Mouse (Mus musculus) gastrocnemius, postnatal 25 days (tissue): ENCODE measurements around the gene Prdm1. TPM values are rescaled to one million over a fixed set of nuclear protein-coding genes. Genes with fewer than 3 reads are reported as not detected.

Experiments
- DNase-seq: peaks from one replicate; pipeline ENCODE4 v3.0.0; 2022
- long read RNA-seq, 2 experiments: library from polyadenylated mRNA; stranded (forward); transcript quantifications; one replicate each; pipeline ENCODE4 v2.0.0; 2021
- total RNA-seq, 2 experiments: library from RNA; stranded (reverse); gene quantifications; 1 replicate in 1 of 2; 2 replicates in 1 of 2; pipeline ENCODE4 v1.2.3; 2021

Prdm1 gene
- under 1 TPM; 0.32 to 0.64 TPM for total RNA-seq
- long read RNA-seq, experiment 1: 0 reads
- long read RNA-seq, experiment 2: 0 reads

DNA sequence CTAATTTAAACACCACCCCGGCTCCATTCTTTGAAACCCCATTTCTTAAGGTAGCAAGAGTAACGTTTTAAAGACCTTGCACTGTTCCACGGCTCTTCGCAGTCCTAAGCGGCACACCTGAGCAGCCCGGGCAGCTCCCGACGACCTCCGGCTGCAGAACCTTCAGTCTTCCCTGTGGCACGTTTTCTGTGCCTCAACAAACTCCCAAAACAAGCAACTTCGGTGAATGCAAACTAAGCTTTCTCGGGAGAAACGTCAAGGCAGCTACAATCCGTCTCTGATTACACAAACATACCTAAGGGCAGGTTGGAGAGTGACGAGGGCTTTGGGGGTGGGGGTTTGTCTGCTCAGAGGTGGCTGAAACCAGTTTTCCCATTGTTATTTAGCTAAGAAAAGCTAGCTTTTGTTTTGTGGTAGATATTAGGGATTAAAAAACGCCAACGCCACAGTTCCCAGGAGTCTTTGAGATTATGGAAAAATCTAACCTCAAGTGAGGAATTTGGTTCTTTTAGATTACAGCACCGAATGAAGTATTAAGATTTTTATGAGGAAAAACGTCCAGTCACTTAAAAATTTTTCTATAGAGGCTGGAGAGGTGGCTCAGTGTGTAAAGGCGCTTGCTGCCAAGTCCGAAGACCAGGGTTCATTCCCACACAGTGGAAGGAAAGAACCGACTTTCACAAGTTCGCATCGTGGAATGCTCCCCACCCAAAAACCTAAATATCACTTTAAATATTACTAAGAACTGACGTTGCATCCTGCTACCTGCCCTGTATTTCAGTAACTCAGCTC, at the start of gene Prdm1:
Gene Prdm1 (minus strand): TSS at position 211 of the 792 bp plus-strand sequence.
- DNase-seq: no peak

DNA sequence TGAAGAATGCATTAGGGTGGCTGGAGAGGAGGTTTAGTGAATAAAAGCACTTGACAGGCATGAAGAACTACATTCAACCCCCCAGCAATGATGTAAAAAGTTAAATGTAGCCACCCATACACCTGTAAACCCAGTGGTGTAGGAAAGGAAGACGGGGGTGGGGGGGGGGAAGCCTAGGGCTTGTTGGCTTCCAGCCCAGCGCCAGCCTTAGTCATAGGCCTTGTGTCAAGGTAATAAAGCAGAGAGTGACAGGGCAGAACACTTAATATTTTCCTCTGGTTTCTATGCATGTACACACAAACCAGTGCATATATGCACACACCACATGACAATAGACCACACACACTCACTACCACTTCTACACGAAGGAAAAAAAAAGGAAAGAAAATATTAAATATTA, 37.7 kb upstream of the Prdm1 start:
- DNase-seq: no peak

DNA sequence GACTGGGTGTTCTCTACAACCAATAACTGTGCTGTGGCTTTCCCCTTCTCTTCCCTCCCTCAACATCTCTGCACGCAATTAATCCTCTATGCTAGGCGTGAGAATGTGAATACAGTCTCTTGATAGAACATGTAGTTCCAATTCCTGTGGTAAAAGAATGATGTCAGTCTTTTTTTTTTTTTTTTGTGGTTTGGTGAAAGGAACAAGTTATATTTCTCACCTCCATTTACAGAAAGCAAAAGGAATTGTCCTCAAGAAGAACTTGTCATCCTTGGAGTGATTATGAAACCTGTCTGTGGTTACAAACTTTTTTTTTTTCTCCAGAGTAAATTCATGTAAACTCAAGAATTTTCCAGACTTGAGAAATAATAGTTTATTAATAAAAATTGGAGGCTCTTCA, 36.8 kb upstream of the Prdm1 start:
- no peak for DNase-seq

DNA sequence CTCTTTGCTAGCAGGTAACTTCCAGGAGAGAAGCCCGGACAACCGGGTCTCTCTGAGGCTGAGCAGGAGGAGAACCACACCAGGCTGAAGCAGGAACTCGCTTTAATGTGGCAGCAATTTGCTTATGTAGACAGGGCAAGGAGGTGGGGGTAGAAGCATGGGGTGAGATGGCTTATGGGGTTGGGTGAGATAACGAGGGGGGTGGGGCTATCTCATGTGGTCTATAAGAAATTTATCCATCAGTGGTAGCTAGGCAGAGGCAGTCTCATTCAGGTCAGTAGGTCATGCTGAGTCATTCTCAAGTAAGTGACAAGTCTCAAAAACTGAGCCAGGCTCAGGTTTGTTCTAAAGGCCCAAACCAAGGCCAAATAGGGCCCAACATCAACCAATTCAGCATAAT, 28.5 kb upstream of the Prdm1 start:
- no peak for DNase-seq

DNA sequence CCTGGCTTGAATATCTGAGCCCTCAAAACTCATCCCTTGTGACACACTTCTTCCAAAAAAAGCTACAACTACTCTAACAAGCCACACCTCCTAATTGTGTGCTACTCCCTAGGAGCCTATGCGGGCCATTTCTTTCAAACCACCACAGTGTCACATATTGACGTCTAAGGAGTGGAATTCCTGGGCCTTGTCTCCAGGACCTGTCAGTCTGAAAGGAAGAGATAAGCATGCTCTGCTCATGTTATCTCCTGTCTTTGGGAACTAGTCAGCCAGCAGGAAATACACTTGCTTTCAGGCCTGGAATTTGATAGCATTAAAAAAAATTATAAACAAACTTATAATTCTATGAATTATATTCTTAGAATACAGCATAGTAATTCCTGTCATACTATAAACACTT, 27.0 kb upstream of the Prdm1 start:
- DNase-seq: no peak

DNA sequence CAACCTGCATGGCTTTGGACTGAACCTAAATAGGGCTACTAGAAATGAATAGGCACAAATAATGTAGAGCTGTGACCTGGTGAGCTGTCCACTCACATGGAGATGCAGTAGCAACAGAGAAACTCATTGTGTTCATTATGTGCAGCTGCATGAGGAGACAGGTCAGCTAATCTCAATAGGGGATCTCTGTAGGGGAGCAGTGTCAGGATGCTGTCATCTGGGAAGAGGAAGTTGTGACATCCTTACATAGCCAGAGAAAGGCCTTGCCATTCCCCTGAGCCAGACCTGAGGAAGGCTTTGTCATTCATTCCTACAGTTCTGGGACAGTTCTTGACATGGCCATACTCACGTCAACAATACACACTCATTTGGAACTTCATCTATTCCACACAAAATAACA, 25.3 kb upstream of the Prdm1 start:
- DNase-seq: no peak

DNA sequence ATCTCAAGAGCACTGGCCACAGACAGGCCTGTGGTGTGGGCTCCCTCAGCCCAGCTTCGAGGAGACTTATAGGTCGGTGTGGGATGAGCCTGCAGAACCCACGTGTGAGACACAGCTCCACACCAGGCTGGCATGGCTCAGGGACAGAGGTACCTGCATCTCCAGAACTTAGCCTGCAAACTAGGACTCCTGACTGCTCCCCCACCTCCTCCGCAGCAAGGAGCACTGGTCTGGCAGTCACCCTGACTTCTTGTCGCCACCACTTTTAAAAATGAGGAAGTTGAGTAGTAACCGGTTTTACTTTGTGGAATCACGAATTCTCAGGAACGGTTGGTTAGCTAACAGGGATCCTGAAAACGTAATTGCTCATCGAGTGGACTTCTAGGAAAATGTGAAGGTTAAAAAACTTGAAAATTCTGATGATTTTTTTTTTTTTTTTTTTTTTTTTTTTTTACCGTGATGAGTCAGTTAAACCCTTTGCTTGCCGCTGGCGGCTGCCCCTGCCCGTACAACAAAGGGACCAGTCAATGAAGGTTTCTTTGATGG, 10.8 kb upstream of the Prdm1 start:
- no peak for DNase-seq

DNA sequence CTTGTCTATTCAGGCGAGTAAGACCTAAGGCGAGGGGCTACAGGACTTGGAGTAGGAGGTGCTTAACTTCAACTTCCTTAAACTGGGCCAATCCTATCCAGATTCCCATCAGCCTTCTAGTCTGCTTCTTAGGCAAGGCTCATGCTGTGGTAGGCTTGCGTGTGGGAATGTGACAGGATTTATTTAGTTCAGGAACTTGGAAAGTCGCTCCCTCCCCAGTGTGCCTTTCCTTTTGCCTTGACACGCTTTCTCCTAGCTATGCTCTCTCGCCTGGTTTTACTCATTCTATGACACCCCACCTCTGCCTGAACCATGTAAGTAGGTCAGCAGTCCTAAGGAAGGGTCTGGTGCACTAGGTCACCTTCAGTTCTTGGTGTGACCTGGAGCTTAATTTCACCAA, 9.8 kb upstream of the Prdm1 start:
- no peak for DNase-seq

DNA sequence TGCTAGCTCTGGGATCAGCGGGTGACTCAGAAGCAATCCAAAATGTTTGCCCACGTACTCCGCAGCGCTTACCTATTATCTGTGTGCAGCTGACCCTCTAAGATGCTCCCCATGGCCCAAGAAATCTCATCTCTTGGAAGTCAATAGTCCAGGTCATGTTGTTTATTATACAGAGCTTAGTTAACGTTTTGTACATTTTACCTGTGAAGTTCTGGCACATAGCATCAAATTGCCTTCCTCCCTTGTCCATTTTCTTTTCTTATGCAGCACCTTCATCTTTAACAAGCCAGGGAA, 1.7 kb upstream of the Prdm1 start:
- no peak for DNase-seq

DNA sequence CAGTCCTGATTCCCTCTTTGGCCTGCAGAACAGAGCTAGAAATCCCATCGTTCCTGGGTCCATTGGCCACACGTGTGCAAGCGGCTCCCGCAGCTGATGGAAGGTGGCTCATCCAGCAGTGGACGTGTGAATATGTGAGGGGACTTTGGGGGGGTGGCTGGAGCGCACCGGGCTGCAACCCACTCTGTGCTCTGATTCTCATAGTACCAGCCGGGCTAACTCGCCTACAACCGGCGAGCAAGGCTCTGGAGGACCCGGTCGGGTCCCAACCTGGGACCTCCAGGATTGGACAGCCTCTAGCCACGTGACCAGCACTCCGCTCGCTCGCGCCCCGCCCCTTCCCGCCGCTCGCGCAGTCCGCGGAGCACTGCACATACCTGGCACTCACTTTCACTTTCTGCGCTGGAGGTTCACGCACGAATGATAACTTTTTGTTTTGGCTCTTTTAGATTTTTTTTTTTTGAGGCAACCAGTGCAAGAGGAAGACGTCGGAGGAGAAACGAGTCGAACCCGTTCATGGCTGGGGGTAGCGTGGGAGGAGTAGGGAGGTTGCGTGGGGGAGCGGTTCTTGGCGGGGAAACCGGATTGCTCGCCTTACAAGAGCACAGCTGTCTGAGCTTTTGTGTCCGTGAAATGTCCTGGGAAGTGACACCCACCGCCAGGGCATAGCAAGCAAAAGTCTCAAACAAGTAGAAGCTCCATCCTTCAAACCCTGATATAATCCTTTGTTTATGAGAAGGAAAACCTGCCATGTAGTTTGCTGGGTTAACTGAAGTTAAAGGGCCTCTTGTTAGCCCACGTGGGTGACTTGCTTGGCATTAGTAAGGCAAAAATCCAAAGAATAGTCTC, 1.1 kb upstream of the Prdm1 start:
- DNase-seq: peak; percentile 82

DNA sequence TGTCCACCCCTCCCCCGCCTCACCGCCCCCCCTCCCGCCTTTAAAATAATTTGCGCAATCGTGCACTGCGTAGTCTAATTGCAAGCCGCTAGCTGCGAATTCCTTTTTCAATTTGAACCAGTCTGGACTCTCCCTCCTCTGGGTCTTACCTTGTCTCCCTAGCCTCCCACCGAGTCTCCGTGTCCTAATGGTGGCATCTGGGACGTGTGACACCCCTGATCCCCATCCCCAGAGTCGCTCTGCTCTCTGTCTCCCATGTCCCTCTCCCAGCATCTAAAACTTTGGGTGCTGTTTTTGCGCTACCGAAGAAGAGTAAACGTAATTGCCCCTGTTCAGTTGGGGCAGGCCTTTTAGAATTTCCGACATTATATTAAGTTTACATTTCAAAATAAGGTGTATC, 650 bp downstream of the Prdm1 start:
- no peak for DNase-seq

DNA sequence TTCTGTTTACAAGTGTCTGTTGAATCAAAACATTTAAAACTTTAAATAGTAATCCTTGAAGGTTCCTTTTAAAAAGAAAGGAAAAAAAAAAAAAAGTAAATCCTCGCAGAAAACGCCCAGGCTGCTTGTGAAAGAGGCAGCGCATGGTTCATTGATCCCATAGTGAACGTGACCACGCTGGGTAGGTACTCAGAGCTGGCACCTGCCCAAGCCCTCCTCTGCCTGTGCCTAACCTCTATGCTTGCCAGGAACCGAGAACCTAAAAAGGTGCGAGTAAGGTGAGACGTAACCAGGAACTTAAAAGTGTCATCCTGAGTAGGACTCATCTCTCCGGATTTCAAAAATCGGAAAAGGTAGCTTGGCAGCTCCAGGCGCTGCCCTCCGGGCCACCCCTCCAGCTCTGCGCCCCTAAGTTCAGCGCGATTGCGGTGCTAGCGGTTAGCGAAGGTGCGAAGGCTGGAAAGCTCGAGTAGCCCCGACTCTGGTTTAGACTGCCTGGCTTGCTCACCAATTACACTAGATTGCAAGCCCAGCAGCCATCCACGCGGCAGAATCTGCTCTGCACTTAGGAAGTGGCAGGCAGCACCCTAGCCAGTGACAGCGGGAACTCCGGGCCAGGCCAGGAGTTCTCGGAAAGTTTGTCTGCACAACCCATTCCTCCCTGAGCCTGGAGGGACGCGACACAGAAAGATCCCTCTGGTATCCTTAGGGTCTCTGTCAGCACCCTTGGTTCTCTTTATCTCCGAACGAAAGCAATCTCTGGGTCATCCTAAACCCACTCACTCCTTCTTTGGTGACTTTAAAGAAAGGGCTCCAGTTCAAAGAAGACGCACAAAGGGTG, 1.3 kb downstream of the Prdm1 start:
- no peak for DNase-seq

DNA sequence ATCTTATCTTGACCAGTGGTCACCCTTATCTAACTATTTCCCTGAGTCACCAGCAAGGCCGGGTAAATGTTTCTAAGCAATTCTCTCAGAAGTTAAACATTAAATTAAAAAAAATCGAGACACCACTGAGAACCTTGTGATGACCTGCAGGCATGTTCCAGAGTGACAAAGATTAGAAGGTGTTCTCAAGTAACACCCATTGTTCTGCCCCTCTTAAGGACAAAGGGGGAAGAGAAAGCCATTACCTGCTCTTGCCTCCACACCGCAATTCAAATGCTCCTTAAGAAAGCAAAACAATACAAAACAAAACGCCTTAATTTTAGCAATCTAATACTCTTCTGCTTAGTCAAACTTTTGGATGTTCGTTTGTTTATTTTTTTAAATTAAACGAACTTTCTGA, 8.1 kb downstream of the Prdm1 start:
- DNase-seq: no peak

DNA sequence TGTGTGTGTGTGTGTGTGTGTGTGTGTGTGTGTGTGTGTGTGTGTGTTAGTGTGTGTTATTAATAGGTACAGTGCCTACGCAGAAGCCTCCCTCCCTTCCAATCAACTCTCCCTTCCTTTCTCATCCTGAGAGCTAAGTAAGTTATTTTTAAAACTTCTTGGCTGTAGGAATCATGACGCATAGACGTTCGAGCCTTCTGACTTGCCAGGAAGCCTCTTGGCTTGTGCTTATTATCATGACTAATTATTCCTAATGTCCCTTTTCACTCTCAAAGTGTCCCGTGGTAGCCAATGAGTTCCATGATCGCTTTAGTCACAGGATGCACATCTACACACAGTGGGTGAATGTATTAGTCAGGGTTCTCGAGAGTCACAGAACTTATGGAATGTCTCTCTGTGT, 9.7 kb downstream of the Prdm1 start:
- no peak for DNase-seq

DNA sequence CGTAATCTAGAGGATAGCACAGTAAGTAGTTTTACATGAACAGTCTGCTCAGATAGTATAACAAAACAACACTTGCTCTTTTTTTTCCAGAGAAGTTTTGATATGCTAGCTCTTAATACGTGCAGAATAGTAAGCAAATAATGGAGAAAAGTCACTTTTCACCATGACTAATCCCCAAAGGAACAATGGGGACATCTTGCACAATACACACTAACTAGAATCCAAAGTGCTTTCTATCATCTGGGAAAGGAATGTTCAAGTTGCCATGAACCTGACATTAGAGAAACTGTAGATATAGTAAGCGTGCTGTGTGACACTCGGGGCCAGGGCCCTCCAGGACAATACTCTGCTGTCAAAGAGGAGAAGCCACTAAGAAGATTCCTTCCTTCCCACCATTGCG, 15.2 kb downstream of the Prdm1 start:
- no peak for DNase-seq

DNA sequence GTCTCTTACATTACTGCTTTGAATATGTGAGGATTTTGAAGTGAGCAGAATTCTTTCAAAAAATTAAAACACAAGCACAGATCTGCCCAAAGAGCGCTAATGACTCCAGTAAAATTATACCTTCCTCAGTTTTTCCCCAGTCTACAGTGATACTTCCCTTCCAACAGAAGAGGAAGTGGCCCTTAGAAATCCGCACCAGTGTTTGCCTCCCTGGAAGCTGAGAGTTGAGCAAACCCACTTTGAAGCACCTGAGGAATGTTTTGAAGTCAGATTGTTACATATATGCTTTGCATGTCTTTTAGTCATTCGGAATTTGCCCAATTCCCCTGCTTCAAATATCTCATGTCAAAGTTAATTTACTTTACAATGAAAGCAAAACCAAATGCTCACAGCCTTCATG, 17.3 kb downstream of the Prdm1 start:
- DNase-seq: no peak

DNA sequence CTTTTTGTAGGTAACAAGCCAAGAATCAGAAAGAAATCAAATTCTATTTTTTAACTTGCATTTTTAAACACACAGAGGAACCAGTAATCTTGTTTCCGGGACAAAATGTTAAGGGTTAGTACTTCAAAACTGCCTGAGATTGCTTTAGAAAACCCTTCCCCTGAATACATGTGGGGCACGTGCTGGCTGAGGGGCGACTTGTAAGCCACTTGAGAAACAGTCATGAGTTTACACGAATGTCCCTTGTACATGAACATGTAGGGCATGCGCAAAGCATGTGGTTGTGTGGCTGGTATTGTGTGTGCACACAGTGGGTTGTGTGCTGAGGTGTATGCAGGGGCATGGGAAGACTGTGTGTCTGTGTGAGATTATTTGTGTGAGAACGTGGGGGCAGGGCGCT, 19.7 kb downstream of the Prdm1 start:
- DNase-seq: no peak

DNA sequence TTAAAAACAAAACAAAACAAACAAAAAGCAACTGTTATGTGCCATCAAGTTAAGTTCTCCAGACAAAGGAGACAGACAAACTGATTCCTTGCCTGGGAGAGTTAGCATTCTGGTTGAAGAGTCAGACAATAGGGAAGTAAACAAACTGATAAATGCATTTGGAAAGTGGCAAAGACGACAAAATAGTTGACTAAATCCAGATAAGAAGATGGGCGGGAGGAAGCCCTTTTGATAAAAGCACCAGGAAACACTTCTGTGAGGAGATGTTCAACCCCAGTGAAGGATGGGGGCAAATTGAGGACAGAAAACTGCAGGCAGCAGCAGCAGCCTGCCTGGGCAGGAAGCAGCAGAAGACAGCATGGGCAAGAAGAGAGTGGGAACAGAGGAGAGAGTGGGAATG, 20.3 kb downstream of the Prdm1 start:
- DNase-seq: no peak

DNA sequence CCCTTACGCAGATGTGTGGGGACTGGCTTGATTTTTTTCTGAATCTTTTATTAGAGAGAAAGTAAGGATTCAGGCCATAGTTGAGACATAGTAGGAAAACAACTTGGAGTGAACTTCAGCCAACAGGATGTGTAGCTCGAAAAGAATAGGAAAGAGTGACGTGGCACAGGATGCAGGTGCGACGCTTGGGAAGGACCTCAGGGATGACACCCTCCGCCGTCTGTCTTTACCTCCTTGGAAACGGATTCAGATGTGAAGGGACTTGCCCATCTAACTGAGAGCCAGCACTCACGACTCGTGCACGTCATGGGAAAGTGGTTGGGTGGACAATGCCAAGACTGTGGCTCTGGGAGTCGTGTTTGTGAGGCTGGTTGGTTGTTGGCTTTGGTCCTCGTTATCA, 25.4 kb downstream of the Prdm1 start:
- no peak for DNase-seq

DNA sequence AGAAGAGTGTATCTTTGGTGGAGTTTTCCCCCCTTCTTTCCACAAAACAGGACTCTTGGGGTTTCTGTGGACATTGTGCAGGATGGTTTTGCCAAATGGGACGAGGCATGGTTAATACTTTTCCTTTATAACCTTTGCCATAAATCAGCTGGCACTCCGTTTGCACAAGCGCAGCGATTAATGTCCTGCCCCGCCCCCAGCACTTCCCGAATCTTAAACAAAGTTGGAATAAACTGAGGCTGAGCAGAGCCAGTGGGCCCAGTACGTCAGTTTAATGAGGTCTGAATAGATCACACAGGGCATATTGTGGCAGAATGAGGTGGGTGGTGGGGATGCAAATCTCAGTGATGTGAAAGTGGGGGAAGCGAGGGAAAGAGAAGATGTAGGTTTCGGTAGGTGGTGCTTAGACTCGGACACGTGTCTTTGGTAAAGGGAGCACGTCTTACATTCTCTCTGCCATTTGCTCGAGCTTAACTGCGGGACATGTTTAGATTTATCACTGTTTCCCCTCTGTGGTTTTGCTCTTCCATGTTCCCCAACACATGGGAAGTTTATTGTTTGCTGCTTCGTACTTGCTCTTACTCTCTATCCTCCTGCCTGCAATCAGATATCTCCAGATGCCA, 28.3 kb downstream of the Prdm1 start:
- no peak for DNase-seq

DNA sequence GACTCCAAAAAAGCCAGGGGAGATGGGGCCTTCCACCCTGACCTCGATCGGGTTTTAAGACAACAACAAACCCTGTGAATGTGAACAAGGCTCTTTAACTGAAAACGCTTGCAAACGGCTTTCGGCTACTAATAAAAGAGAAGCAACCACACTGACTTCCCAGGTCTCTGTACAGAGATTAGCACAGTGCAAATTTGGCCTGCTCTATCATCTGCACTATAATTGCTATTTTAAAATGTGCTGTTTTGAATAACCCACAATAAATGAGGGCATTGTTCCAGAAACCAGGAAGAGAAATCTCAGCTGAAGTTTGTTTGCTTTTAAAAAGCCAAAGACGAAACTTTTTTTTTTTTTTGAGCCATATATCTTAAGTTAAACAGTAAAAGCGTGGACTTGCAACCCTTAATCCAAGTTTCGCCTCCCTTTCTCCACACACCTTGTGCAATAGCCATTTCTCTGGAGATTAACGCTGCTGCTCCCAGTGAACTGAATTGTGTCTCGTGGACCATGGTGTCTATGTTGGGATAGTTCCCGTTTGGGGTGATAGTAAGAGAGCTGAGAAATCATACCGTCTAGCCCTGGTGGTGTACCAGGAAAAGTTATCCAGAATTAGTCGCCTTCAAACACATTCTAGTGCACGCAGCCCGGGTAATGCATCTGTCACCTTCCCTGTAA, 34.3 kb downstream of the Prdm1 start:
- no peak for DNase-seq
